Mouse (Mus musculus): ENCODE measurements around the gene Morn1. TPM values are rescaled to one million over a fixed set of nuclear protein-coding genes. Genes with fewer than 3 reads are reported as not detected.

Gene Morn1
- polyA plus RNA-seq, 1 experiment = 5.0 TPM

GRCm38 (mm10) chr4:155151221-155151788 is 64.9 kb downstream of the Morn1 start:
- Histone ChIP-seq H3K27ac (ENCODE audit: insufficient read depth, low read length) (peak overlapping the region; percentile 62), H3K4me1 (ENCODE audit: control insufficient read depth, insufficient read depth, low read length) (peaks cover 12% of the 10 kb centered on the region), H3K4me3 (ENCODE audit: insufficient read depth, low read length) (no peak overlapping the region)
- TF ChIP-seq CTCF (IDR thresholded peaks at IDR 0.05; ENCODE audit: borderline replicate concordance, insufficient read depth, low read length) (no peak), POLR2A (IDR thresholded peaks at IDR 0.05; ENCODE audit: low read depth, low read length) (no peak)

GRCm38 (mm10) chr4:155151845-155152244 is 65.5 kb downstream of the Morn1 start:
- no peak overlapping the region for H3K27ac ChIP-seq (ENCODE audit: insufficient read depth, low read length)
- no peak for TF ChIP-seq POLR2A (IDR thresholded peaks at IDR 0.05; ENCODE audit: low read depth, low read length)
- TF ChIP-seq CTCF (IDR thresholded peaks at IDR 0.05; ENCODE audit: borderline replicate concordance, insufficient read depth, low read length) = no peak
- H3K4me3 ChIP-seq (ENCODE audit: insufficient read depth, low read length) = no peak overlapping the region
- H3K4me1 ChIP-seq (ENCODE audit: control insufficient read depth, insufficient read depth, low read length) = peaks cover 12% of the 10 kb centered on the region

DNA sequence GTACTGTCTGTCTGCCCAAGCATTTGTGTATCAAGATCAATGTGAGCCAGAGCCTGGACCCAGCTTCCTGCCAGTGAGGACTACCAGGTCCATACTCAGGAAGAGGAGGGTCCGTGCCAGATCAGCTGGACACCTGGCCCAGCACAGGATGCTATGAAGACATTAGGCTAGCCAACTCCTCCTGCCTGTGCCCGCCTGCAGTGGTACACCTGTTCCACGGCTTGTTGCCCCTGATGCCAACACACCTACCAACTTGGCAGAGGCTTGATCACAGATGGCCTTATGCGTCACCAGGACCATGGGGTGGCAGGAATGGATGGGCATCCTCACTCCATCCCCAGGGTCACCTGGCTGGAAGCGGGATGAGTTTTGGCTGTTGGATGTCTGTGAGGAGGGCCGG is 66.1 kb downstream of the Morn1 start:
- TF ChIP-seq POLR2A (IDR thresholded peaks at IDR 0.05; ENCODE audit: low read depth, low read length) (no peak), CTCF (IDR thresholded peaks at IDR 0.05; ENCODE audit: borderline replicate concordance, insufficient read depth, low read length) (no peak)
- peaks cover 12% of the 10 kb centered on the region for H3K4me1 ChIP-seq (ENCODE audit: control insufficient read depth, insufficient read depth, low read length)
- no peak overlapping the region for H3K27ac ChIP-seq (ENCODE audit: insufficient read depth, low read length)
- no peak overlapping the region for H3K4me3 ChIP-seq (ENCODE audit: insufficient read depth, low read length)

DNA sequence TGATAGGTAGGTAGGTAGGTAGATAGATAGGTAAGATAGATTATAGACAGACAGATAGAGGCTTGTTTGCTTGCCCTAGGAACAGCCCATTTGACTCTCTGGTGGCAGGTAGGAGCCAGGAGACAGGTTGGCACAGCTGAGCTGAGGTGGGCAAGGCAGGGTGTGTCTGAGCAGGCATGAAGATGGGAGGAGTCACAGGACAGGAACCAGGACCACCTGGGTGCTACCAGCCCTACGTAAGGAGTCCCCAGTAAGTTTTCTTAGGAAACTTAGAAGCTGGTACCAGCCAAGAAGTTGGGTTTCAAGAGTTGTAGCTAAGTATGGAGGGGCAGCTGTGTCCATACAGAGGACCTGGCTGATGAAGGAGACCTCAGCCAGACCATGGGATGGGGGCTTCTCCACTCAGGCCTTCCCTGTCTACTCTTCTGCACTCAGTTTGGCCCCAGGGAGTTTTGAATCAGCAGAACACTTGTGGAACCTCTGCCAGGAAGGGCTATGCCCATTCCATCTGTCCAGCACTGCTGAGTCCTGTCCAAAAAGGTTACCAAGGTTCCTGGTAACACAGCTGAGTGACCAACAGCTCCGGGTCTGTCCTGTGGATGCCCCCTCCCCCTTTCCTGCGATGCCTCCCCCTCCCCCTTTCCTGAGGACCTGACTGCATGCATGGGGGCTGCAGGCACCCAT is 67.2 kb downstream of the Morn1 start:
- Histone ChIP-seq H3K27ac (ENCODE audit: insufficient read depth, low read length) (no peak overlapping the region), H3K4me3 (ENCODE audit: insufficient read depth, low read length) (no peak overlapping the region), H3K4me1 (ENCODE audit: control insufficient read depth, insufficient read depth, low read length) (peaks cover 12% of the 10 kb centered on the region)
- TF ChIP-seq CTCF (IDR thresholded peaks at IDR 0.05; ENCODE audit: borderline replicate concordance, insufficient read depth, low read length) = no peak
- TF ChIP-seq POLR2A (IDR thresholded peaks at IDR 0.05; ENCODE audit: low read depth, low read length) = no peak

DNA sequence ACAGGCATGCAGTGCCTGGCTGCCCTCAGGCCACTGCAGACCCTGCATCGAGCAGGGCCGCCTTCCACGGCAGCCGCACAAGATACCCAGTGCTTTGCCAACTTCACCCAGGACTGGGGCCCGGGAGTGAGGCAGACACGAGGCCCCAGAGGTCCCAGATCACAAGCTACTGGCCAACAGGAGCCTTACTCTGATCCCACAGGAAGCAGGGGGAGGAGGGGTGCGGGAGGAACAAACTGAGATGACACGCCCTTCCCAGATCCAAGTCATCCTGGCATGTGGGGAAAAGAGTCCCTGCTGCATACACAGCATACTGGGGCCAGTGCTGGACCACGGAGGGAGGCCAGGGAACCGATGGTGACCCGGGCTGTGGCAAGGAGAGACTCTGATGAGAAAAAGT is 68.6 kb downstream of the Morn1 start:
- peak overlapping the region; percentile 47; the same call in 1 of the 2 replicates for H3K27ac ChIP-seq (ENCODE audit: insufficient read depth, low read length)
- TF ChIP-seq POLR2A (IDR thresholded peaks at IDR 0.05; ENCODE audit: low read depth, low read length) = no peak
- no peak for TF ChIP-seq CTCF (IDR thresholded peaks at IDR 0.05; ENCODE audit: borderline replicate concordance, insufficient read depth, low read length)
- H3K4me1 ChIP-seq (ENCODE audit: control insufficient read depth, insufficient read depth, low read length) = peaks cover 16% of the 10 kb centered on the region

DNA sequence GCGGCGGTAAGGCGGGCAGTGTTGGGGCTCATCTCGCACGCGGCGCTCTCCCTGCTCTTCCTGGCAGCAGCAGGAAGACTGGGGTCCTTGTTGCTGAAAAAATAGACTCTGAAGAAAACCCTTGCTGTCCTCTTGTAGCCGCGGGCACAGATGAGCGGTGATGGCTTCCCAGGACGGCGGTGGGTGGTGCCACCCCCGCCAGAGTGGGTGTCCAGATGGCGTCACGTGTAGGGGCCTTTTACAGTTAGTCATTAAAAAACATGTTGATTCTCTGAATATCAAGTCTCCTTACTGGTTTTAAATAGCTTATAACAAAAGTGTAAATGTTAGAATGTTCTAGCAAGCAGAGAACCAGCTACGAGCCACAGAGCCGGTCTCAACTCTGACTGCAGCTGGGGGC is 70.4 kb downstream of the Morn1 start:
- TF ChIP-seq POLR2A (IDR thresholded peaks at IDR 0.05; ENCODE audit: low read depth, low read length) = no peak
- no peak for TF ChIP-seq CTCF (IDR thresholded peaks at IDR 0.05; ENCODE audit: borderline replicate concordance, insufficient read depth, low read length)
- Histone ChIP-seq H3K4me3 (ENCODE audit: insufficient read depth, low read length) (no peak overlapping the region), H3K4me1 (ENCODE audit: control insufficient read depth, insufficient read depth, low read length) (peaks cover 18% of the 10 kb centered on the region), H3K27ac (ENCODE audit: insufficient read depth, low read length) (no peak overlapping the region)

More for the DNA sequence above, 68.6 kb downstream of the Morn1 start:
- no peak overlapping the region for H3K4me3 ChIP-seq (ENCODE audit: insufficient read depth, low read length)

DNA sequence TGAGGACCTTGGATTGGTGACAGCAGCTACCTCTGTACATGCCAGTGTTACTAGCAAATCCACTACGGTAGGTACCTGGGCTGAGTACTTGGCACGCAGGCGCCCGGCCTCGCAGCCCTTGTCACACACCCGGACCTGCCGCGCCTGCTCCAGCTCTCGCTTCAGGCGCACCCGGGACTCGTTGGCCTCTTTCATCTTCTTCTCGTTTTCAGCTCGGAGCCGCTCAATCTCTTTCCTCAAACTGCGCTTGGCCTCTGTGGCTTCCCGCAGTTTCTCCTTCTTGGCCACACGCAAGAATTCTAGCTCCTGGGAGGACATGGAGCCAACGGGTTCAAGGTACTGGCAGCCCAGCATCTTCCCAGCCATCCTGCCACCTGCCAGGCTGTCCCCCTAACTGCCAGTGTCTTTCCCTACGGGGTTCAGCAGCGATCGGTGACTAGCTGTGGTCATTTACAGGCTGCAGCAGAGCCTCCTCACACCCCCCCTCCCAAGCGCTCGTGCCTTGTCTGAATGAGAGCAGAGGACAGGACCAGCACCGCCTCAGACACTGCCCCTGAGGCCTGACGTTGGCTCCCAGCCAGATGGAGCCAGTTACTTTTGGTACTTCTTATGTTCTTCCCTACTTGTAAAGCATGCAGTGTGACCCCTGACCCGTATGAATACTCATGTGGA is 71.6 kb downstream of the Morn1 start:
- Histone ChIP-seq H3K4me1 (ENCODE audit: control insufficient read depth, insufficient read depth, low read length) (peaks cover 24% of the 10 kb centered on the region), H3K27ac (ENCODE audit: insufficient read depth, low read length) (no peak overlapping the region), H3K4me3 (ENCODE audit: insufficient read depth, low read length) (no peak overlapping the region)
- TF ChIP-seq CTCF (IDR thresholded peaks at IDR 0.05; ENCODE audit: borderline replicate concordance, insufficient read depth, low read length) (no peak), POLR2A (IDR thresholded peaks at IDR 0.05; ENCODE audit: low read depth, low read length) (no peak)

DNA sequence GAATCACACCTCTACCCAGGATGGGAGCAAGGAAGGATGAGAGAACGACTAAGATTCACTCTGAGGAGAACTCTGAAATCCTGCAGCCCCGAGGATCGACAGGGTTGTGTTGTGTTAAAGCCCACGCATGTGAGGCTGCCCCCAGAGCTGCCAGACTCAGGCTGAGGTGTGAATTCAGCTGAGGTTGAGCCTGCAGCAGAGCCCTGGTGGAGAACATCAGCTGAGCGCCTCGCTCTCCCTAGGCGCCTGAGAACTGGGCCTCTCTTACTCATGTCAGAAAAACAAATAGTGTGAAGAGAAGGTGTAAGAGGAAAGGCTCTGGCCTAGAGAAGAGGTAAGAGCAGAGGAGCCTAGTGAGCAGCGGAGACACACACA is 72.2 kb downstream of the Morn1 start:
- TF ChIP-seq CTCF (IDR thresholded peaks at IDR 0.05; ENCODE audit: borderline replicate concordance, insufficient read depth, low read length) = no peak
- TF ChIP-seq POLR2A (IDR thresholded peaks at IDR 0.05; ENCODE audit: low read depth, low read length) = no peak
- Histone ChIP-seq H3K4me1 (ENCODE audit: control insufficient read depth, insufficient read depth, low read length) (peaks cover 27% of the 10 kb centered on the region), H3K27ac (ENCODE audit: insufficient read depth, low read length) (no peak overlapping the region)

GRCm38 (mm10) chr4:155162433-155163319 is 76.3 kb downstream of the Morn1 start:
- no peak for TF ChIP-seq CTCF (IDR thresholded peaks at IDR 0.05; ENCODE audit: borderline replicate concordance, insufficient read depth, low read length)
- TF ChIP-seq POLR2A (IDR thresholded peaks at IDR 0.05; ENCODE audit: low read depth, low read length) = no peak
- Histone ChIP-seq H3K4me3 (ENCODE audit: insufficient read depth, low read length) (no peak overlapping the region), H3K4me1 (ENCODE audit: control insufficient read depth, insufficient read depth, low read length) (peaks cover 29% of the 10 kb centered on the region), H3K27ac (ENCODE audit: insufficient read depth, low read length) (no peak overlapping the region)

More for the DNA sequence above, 72.2 kb downstream of the Morn1 start:
- H3K4me3 ChIP-seq (ENCODE audit: insufficient read depth, low read length) = no peak overlapping the region
